12 mouse cellular contexts compared by ENCODE assay signal in genomic region chr9:59672195-59672894, GRCm38 (mm10). TPM values are rescaled to one million over a fixed set of nuclear protein-coding genes. Genes with fewer than 3 reads are reported as not detected.
DNase-seq lines count a peak whose midpoint lies in the region; ATAC-seq and TF ChIP-seq lines count a peak whose summit lies in the region.
"Had no signal": no experiment of that assay in that cellular context is flagged by ENCODE, and none has a peak within 500 bp of the region (broad histone marks: within the 10 kb centered on the region; RNA-seq: fewer than 3 reads in every experiment).

No protein-coding gene starts in this region.

- no peak for TF ChIP-seq POLR2A in ES-Bruce4 (IDR thresholded peaks at IDR 0.05; ENCODE audit: insufficient read depth, low read length)

- no peaks in the 10 kb centered on the region for H3K9me3 ChIP-seq in ES-Bruce4 (replicated peaks; ENCODE audit: control insufficient read depth, insufficient read depth, low read length, poor library complexity, severe bottlenecking)
- H3K9me3 ChIP-seq: embryonic facial prominence, embryonic 12.5 days had no signal

- H3K27ac ChIP-seq in ES-Bruce4 (ENCODE audit: insufficient read depth, low read length): 0 out of 2 replicates have a peak overlapping the region, but pooled peaks have one; percentile 2
- H3K27ac ChIP-seq: embryonic facial prominence, embryonic 12.5 days had no signal

- intact Hi-C loops in gastrocnemius, postnatal 14 days (cut with DNase I; ENCODE audit: low total_unique reads): loop anchor here (10.0 kb wide), 1 partner anchor 48 kb away; no protein-coding TSS in a partner anchor
- intact Hi-C loops in heart, postnatal 14 days (cut with DNase I): loop anchor here (5.0 kb wide), 1 partner anchor 105 kb away; no protein-coding TSS in a partner anchor
- intact Hi-C loops in left cerebral cortex, postnatal 14 days (cut with DNase I): no loop called here

- no peak for TF ChIP-seq CTCF in ES-Bruce4 (IDR thresholded peaks at IDR 0.05; ENCODE audit: low read depth, low read length)

- no peak for ATAC-seq in erythroblast, adult 5-6 weeks (replicated peaks; ENCODE audit: low FRiP score, poor library complexity, severe bottlenecking)

- no peak for TF ChIP-seq EP300 in ES-Bruce4 (IDR thresholded peaks at IDR 0.05; ENCODE audit: insufficient read depth, low read depth, low read length)

- no peaks in the 10 kb centered on the region for H3K27me3 ChIP-seq in ES-Bruce4 (ENCODE audit: control insufficient read depth, insufficient read depth, low read length, poor library complexity, severe bottlenecking)
- H3K27me3 ChIP-seq: embryonic facial prominence, embryonic 12.5 days had no signal

- H3K4me1 ChIP-seq in ES-Bruce4 (ENCODE audit: control insufficient read depth, insufficient read depth, low read length): peaks cover 2% of the 10 kb centered on the region
- H3K4me1 ChIP-seq: embryonic facial prominence, embryonic 12.5 days had no signal

- H3K36me3 ChIP-seq in ES-Bruce4 (ENCODE audit: control insufficient read depth, insufficient read depth, low read length, poor library complexity, severe bottlenecking): peaks cover 96% of the 10 kb centered on the region

- no peak overlapping the region for H3K4me3 ChIP-seq in ES-Bruce4 (ENCODE audit: low read depth, low read length)
- H3K4me3 ChIP-seq: embryonic facial prominence, embryonic 12.5 days had no signal

- DNase-seq in NIH3T3 (ENCODE audit: low read depth): peak; percentile 47
- DNase-seq in gastrocnemius, postnatal 14 days: peak; percentile 57
- peak; percentile 55 to 68 for DNase-seq in heart, postnatal 14 days
- no peak for DNase-seq in left cerebral cortex, postnatal 14 days (ENCODE audit: low spot score in 2 of 2)
- DNase-seq in B cell, adult 2 months: no peak
- DNase-seq in left cerebral cortex, adult 11 months (ENCODE audit: low spot score): no peak
- DNase-seq: adrenal gland, adult 8-10 months; kidney, adult 11 months; thymus, postnatal 4 days had no signal

- no peak overlapping the region for H3K9ac ChIP-seq in ES-Bruce4 (ENCODE audit: low read depth, poor library complexity, severe bottlenecking)
- H3K9ac ChIP-seq: embryonic facial prominence, embryonic 12.5 days had no signal

RNA-seq across cellular contexts. Expression of gene Gramd2, which starts 7.6 kb away (rescaled TPM):
- 4.5 and 5.2 TPM in 2 replicates for polyA plus RNA-seq in ES-Bruce4 (2011; ENCODE audit: insufficient read depth, insufficient read length, low read depth, missing spikeins)
- under 1 TPM; 0.09 to 0.18 TPM for total RNA-seq in gastrocnemius, postnatal 14 days (2021)
- under 1 TPM; 0.05 to 0.19 TPM for total RNA-seq in heart, postnatal 14 days (2021)
- total RNA-seq in left cerebral cortex, postnatal 14 days (2021): 10 to 100 TPM in 1 of 2 experiments, 1 to 10 TPM in 1; 9.6 to 11.0 TPM
- 1.3 TPM in 1 of 2 replicates, not detected in the other for total RNA-seq in erythroblast, adult 5-6 weeks (2015; ENCODE audit: low replicate concordance)
- not detected in 2 replicates for total RNA-seq in erythroblast, adult 5-6 weeks (2017; ENCODE audit: low replicate concordance)

RNA-seq across cellular contexts. Expression of gene Pkm, which starts 16.2 kb away (rescaled TPM):
- polyA plus RNA-seq in ES-Bruce4 (2011; ENCODE audit: insufficient read depth, insufficient read length, low read depth, missing spikeins): 2,048 and 2,433 TPM in 2 replicates
- 1,000 to 10,000 TPM; 2,510 to 2,651 TPM for total RNA-seq in gastrocnemius, postnatal 14 days (2021)
- total RNA-seq in heart, postnatal 14 days (2021): 1,000 to 10,000 TPM; 1,287 to 1,327 TPM
- total RNA-seq in left cerebral cortex, postnatal 14 days (2021): 100 to 1,000 TPM; 876 TPM
- 36.3 and 60.8 TPM in 2 replicates for total RNA-seq in erythroblast, adult 5-6 weeks (2015; ENCODE audit: low replicate concordance)
- total RNA-seq in erythroblast, adult 5-6 weeks (2017; ENCODE audit: low replicate concordance): 150 and 158 TPM in 2 replicates

RNA-seq across cellular contexts. Expression of gene Parp6, which starts 55.3 kb away (rescaled TPM):
- 28.3 and 30.9 TPM in 2 replicates for polyA plus RNA-seq in ES-Bruce4 (2011; ENCODE audit: insufficient read depth, insufficient read length, low read depth, missing spikeins)
- total RNA-seq in gastrocnemius, postnatal 14 days (2021): 10 to 100 TPM; 12.3 to 13.8 TPM
- total RNA-seq in heart, postnatal 14 days (2021): 10 to 100 TPM; 18.5 to 22.2 TPM
- 100 to 1,000 TPM; 184 to 209 TPM for total RNA-seq in left cerebral cortex, postnatal 14 days (2021)
- total RNA-seq in erythroblast, adult 5-6 weeks (2015; ENCODE audit: low replicate concordance): 3.1 and 5.4 TPM in 2 replicates
- 1.3 and 1.8 TPM in 2 replicates for total RNA-seq in erythroblast, adult 5-6 weeks (2017; ENCODE audit: low replicate concordance)

Comparison
In these comparisons a context has a peak if more than half of its experiments do, and no peak if none do; other contexts are left out.
1. DNase-seq: peak in NIH3T3 (single experiment), gastrocnemius, postnatal 14 days (single experiment) and heart, postnatal 14 days (2 of 2); none in left cerebral cortex, postnatal 14 days (0 of 2), B cell, adult 2 months (0 of 2) and left cerebral cortex, adult 11 months (single experiment).
2. RNA of gene Gramd2, which starts 7.6 kb away (total RNA-seq): 9.6 to 11.0 TPM in left cerebral cortex, postnatal 14 days; 1.3 TPM in erythroblast, adult 5-6 weeks, 0.05 to 0.19 TPM in heart, postnatal 14 days and 0.09 to 0.18 TPM in gastrocnemius, postnatal 14 days; every median in the first group is over 4 times any median in the second.
3. RNA of gene Pkm, which starts 16.2 kb away (total RNA-seq): 2,510 to 2,651 TPM in gastrocnemius, postnatal 14 days, 1,287 to 1,327 TPM in heart, postnatal 14 days and 876 TPM in left cerebral cortex, postnatal 14 days; 36.3 to 158 TPM in erythroblast, adult 5-6 weeks; every median in the first group is over 4 times any median in the second.
4. RNA of gene Parp6, which starts 55.3 kb away (total RNA-seq): 184 to 209 TPM in left cerebral cortex, postnatal 14 days; 18.5 to 22.2 TPM in heart, postnatal 14 days, 12.3 to 13.8 TPM in gastrocnemius, postnatal 14 days and 1.3 to 5.4 TPM in erythroblast, adult 5-6 weeks; every median in the first group is over 4 times any median in the second.